Mouse (Mus musculus) lung, postnatal 0 days (tissue): Measurements from ENCODE around the gene Gm20388.

Experiments used
- CTCF ChIP-seq: IDR thresholded peaks from 2 replicates; pipeline ENCODE4 v1.5.1; 2016; ENCODE audit warnings: antibody characterized with exemption, mild to moderate bottlenecking
- EP300 ChIP-seq: IDR thresholded peaks from 2 replicates; pipeline ENCODE4 v1.6.1; 2016; ENCODE audit warnings: antibody characterized with exemption, mild to moderate bottlenecking, control low read depth

- TF ChIP-seq EP300 (no peak), CTCF (no peak)
Observed at GRCm38 (mm10) chr8:120167821-120168220, 257.2 kb downstream of the Gm20388 start.
